Mouse (Mus musculus) heart, embryonic 11.5 days (tissue): ENCODE measurements around the gene Rab29. TPM values are rescaled to one million over a fixed set of nuclear protein-coding genes. Genes with fewer than 3 reads are reported as not detected.

Source experiments
- polyA plus RNA-seq: library from polyadenylated mRNA; unstranded; fragments of >200 nt; fragmentation: Nextera tagmentation; extraction: Ambion mirVana; gene quantifications from 2 replicates; pipeline ENCODE4 v1.2.1, GENCODE M21; 2014

Rab29 gene
- polyA plus RNA-seq, 1 experiment from 2014 or later, result 10.3 TPM

Other genes with a start within 250 kb of the Rab29 start
- gene Ctse, start 228.9 kb upstream of the Rab29 start, polyA plus RNA-seq, result 0.94 and 0.97 TPM in 2 replicates
- gene Rab7b, start 178.5 kb upstream of the Rab29 start, polyA plus RNA-seq, result 1.1 and 1.4 TPM in 2 replicates
- gene Slc26a9, start 123.2 kb upstream of the Rab29 start, polyA plus RNA-seq, result not detected in 2 replicates
- gene Pm20d1, start 69.8 kb upstream of the Rab29 start, polyA plus RNA-seq, result 0.75 and 1.3 TPM in 2 replicates
- gene Slc41a1, start 39.7 kb upstream of the Rab29 start, polyA plus RNA-seq, result 6.4 and 8.7 TPM in 2 replicates
- 33.2 and 36.1 TPM in 2 replicates for gene Nucks1, start 43.3 kb downstream of the Rab29 start, polyA plus RNA-seq
- 0.93 and 1.3 TPM in 2 replicates for gene Slc45a3, start 95.7 kb downstream of the Rab29 start, polyA plus RNA-seq
- gene Elk4, start 140.4 kb downstream of the Rab29 start, polyA plus RNA-seq, result 18.0 and 21.0 TPM in 2 replicates
- gene Mfsd4a, start 200.8 kb downstream of the Rab29 start, polyA plus RNA-seq, result 8.1 and 11.1 TPM in 2 replicates